Mouse (Mus musculus) layer of hippocampus, postnatal 14 days (tissue): Measurements from ENCODE around the gene Gipr. TPM values are rescaled to one million over a fixed set of nuclear protein-coding genes. Genes with fewer than 3 reads are reported as not detected.

ENCODE experiments used
- microRNA-seq, 2 experiments: library from miRNA; unstranded; fragments of <30 nt; microRNA quantifications; one replicate each; pipeline ENCODE4 v1.2.0; 2021
- total RNA-seq, 2 experiments: library from RNA; stranded (reverse); gene quantifications; 2 replicates each; pipeline ENCODE4 v1.2.3; 2021

Gene Gipr
- total RNA-seq, 2 experiments from 2014 or later = 0.55 to 1.6 TPM

Small RNA genes lying within 50 kb of the gene (microRNA-seq; reads per million reads assigned to microRNA genes)
- 6,749 to 6,898 reads per million in 2 experiments for gene Mir330

Other genes with a start within 250 kb of the Gipr start
- 100 to 1,000 TPM in 1 of 2 experiments, 10 to 100 TPM in 1; 93.5 to 101 TPM for gene Nova2, start 240.2 kb downstream of the Gipr start, total RNA-seq
- 1 to 10 TPM in 1 of 2 experiments, under 1 TPM in 1; 0.48 to 1.3 TPM for gene Nanos2, start 178.7 kb downstream of the Gipr start, total RNA-seq
- 10 to 100 TPM; 35.6 to 40.5 TPM for gene Mypop, start 174.9 kb downstream of the Gipr start, total RNA-seq
- gene Irf2bp1, start 162.1 kb downstream of the Gipr start, total RNA-seq = 10 to 100 TPM; 43.7 to 44.5 TPM
- not detected for gene Foxa3, start 142.6 kb downstream of the Gipr start, total RNA-seq
- 100 to 1,000 TPM; 103 to 105 TPM for gene Sympk, start 141.8 kb downstream of the Gipr start, total RNA-seq
- gene Rsph6a, start 111.4 kb downstream of the Gipr start, total RNA-seq = under 1 TPM in 1 of 2 experiments, not detected in 1; 0.21 TPM
- gene Dmwd, start 89.9 kb downstream of the Gipr start, total RNA-seq = 100 to 1,000 TPM; 141 to 147 TPM
- 10 to 100 TPM; 33.0 to 42.3 TPM for gene Dmpk, start 82.3 kb downstream of the Gipr start, total RNA-seq
- gene Six5, start 71.5 kb downstream of the Gipr start, total RNA-seq = 1 to 10 TPM; 2.1 to 2.7 TPM
- gene Gm4969, start 47.8 kb downstream of the Gipr start, total RNA-seq = under 1 TPM; 0.72 to 0.78 TPM
- gene Fbxo46, start 46.3 kb downstream of the Gipr start, total RNA-seq = 10 to 100 TPM; 11.0 to 14.0 TPM
- 10 to 100 TPM; 19.5 to 22.4 TPM for gene Qpctl, start 16.8 kb downstream of the Gipr start, total RNA-seq
- 10 to 100 TPM; 76.5 to 86.4 TPM for gene Snrpd2, start 16.4 kb downstream of the Gipr start, total RNA-seq
- gene Eml2, start 10.3 kb upstream of the Gipr start, total RNA-seq = 100 to 1,000 TPM; 175 to 197 TPM
- 1 to 10 TPM; 4.1 to 4.6 TPM for gene Gpr4, start 46.4 kb upstream of the Gipr start, total RNA-seq
- gene Opa3, start 62.2 kb upstream of the Gipr start, total RNA-seq = 10 to 100 TPM; 37.3 to 39.9 TPM
- gene Vasp, start 105.7 kb upstream of the Gipr start, total RNA-seq = 10 to 100 TPM; 23.2 to 24.2 TPM
- gene Ppm1n, start 113.9 kb upstream of the Gipr start, total RNA-seq = under 1 TPM in 1 of 2 experiments, not detected in 1; 0.79 TPM
- 100 to 1,000 TPM in 1 of 2 experiments, 10 to 100 TPM in 1; 93.0 to 104 TPM for gene Rtn2, start 116.5 kb upstream of the Gipr start, total RNA-seq
- 1 to 10 TPM; 6.1 to 6.5 TPM for gene Fosb, start 143.9 kb upstream of the Gipr start, total RNA-seq
- gene Ercc1, start 178.7 kb upstream of the Gipr start, total RNA-seq = 10 to 100 TPM; 38.3 to 44.7 TPM
- 10 to 100 TPM; 19.6 to 19.8 TPM for gene Cd3eap, start 193.4 kb upstream of the Gipr start, total RNA-seq
- 1 to 10 TPM; 4.5 to 6.7 TPM for gene Ppp1r13l, start 193.6 kb upstream of the Gipr start, total RNA-seq
- gene Ercc2, start 215.9 kb upstream of the Gipr start, total RNA-seq = 10 to 100 TPM; 28.2 to 34.7 TPM
- gene Klc3, start 238.0 kb upstream of the Gipr start, total RNA-seq = 1 to 10 TPM; 3.5 to 4.1 TPM
- not detected for gene Ckm, start 238.6 kb upstream of the Gipr start, total RNA-seq